Mouse (Mus musculus): ENCODE data around the gene Smurf1. TPM values are rescaled to one million over a fixed set of nuclear protein-coding genes. Genes with fewer than 3 reads are reported as not detected.

Smurf1 gene
- polyA plus RNA-seq, 1 experiment from 2014 or later = 10.7 TPM

DNA sequence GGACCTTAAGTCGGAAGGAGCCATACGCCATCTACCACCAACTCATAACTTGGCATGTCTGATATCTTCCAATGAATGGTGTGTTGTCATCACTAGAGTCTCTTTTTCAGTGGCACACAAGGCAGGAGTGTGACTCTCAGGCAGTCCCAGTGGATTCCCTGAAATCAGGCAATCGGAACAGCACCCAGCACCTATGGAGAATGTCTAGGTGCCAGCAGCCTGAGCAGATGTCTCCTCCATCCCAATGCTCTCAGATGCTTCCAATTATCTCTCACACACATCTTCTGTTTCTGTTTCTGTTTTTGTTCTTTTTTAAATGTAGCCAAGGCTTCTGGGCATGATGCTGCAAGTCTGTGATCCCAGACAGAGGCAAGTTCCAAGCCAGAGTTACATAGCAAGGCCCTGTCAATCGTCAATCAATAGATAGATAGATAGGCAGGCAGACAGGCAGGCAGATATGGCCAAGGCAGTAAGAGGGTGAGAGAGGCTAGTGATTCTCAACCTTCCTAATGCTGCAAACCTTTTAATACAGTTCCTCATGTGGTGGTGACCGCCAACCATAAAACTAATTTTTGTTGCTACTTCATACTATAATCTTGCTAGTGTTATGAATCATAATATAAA is 15.1 kb downstream of the Smurf1 start:
- H3K9me3 ChIP-seq = no peaks in the 10 kb centered on the region
- no peak overlapping the region for H3K27ac ChIP-seq
- ATAC-seq = no peak
- no peaks in the 10 kb centered on the region for H3K27me3 ChIP-seq (replicated peaks)
- 89% methylated on average over 5 of the region's 5 CpGs for WGBS
- no peak overlapping the region for H3K4me3 ChIP-seq (replicated peaks)
- H3K4me2 ChIP-seq (replicated peaks) = no peak overlapping the region
- peaks cover 37% of the 10 kb centered on the region for H3K4me1 ChIP-seq (replicated peaks)
- no peaks in the 10 kb centered on the region for H3K36me3 ChIP-seq
- H3K9ac ChIP-seq = no peak overlapping the region

DNA sequence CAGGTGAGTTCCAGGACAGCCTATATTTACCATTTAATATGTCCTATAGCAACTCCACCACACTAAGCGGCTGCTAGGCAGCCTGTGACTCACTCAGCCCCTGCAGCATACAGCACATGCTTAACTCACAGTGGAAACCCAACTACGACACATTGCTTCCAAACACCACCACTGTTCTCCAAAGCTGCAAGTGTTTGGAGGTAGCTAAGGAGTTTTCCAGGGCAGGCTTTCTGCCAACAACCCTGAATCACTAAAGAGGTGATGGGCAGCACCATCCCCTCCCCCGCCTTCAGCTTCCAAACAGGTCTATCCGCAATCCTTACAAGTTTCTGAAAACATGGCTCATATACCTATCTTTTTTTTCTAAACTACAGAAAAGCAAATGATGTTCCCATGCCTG is 15.8 kb downstream of the Smurf1 start:
- 80% methylated on average over 4 of the region's 4 CpGs for WGBS
- no peak overlapping the region for H3K27ac ChIP-seq

DNA sequence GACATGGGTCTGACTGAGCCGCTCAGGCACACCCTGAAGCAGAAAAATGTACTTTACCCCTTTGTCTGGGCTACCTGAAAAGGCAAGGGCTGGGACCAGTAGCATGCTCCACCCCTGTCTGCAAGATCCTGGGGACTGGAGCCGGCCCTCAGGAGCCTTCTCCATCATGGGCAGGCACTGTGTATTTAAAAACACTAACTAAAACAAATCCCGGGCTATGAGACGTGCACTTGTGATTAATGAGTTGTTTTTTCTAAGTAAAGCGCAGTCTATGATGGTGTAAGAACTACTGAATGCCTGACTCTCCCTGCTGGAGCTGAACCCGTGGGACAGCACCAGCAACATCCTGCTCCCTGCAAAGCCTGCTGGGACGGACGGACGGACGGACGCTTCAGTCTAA is 17.2 kb downstream of the Smurf1 start:
- H3K4me3 ChIP-seq (replicated peaks) = no peak overlapping the region
- H3K36me3 ChIP-seq = no peaks in the 10 kb centered on the region
- H3K9ac ChIP-seq = no peak overlapping the region
- peaks cover 29% of the 10 kb centered on the region for H3K4me1 ChIP-seq (replicated peaks)
- H3K9me3 ChIP-seq = no peaks in the 10 kb centered on the region
- no peaks in the 10 kb centered on the region for H3K27me3 ChIP-seq (replicated peaks)
- H3K4me2 ChIP-seq (replicated peaks) = peak overlapping the region; percentile 29; the same call in 1 of the 2 replicates
- peak; percentile 87 for ATAC-seq
- H3K27ac ChIP-seq = 0 out of 2 replicates have a peak overlapping the region, but pooled peaks have one; percentile 7
- 19% methylated on average over 11 of the region's 11 CpGs for WGBS

More for the DNA sequence above, 15.8 kb downstream of the Smurf1 start:
- no peaks in the 10 kb centered on the region for H3K27me3 ChIP-seq (replicated peaks)
- no peaks in the 10 kb centered on the region for H3K9me3 ChIP-seq
- H3K9ac ChIP-seq = no peak overlapping the region
- ATAC-seq = no peak
- H3K4me3 ChIP-seq (replicated peaks) = no peak overlapping the region
- H3K4me2 ChIP-seq (replicated peaks) = no peak overlapping the region
- no peaks in the 10 kb centered on the region for H3K36me3 ChIP-seq
- peaks cover 37% of the 10 kb centered on the region for H3K4me1 ChIP-seq (replicated peaks)

DNA sequence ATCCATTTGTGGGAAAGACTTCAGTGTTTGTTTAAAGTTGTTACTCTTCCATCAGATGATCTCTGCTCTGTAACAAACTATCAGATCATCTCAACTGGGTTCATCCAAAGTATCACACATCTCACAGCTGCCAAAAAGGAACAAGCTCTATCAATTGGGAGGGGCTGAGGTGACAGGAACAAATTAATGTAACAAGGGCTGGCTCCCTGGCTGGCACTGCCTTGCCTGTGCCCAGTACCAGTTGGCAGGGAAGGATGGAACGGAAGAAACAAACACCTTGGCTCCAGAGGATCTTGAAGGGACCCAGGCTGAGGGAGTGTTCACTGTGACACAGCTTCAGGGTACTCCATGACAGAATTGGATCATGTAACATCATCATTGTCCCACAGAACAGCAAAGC is 17.6 kb downstream of the Smurf1 start:
- ATAC-seq = no peak

DNA sequence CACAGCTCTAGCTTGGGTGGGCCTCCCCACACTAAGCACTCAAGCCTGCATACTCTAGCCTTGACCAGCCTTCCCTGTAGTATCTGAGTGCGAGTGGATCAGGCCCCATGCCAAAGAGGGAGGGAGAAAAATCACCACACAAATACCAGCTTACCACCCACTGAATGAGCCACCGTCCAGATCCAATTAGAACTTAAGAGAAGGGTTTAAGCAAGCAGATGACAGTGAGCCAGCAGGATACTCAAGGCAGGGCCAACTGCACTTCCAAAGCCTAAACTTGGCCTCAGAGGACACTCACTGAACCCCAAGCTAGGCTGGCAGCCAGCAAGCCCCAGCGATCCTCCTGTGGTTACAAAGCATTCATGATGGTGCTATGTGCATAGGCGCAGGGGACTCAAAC is 19.6 kb downstream of the Smurf1 start:
- no peak overlapping the region for H3K9ac ChIP-seq
- no peaks in the 10 kb centered on the region for H3K27me3 ChIP-seq (replicated peaks)
- no peak for ATAC-seq
- H3K9me3 ChIP-seq = no peaks in the 10 kb centered on the region
- WGBS = 80% methylated on average over 4 of the region's 4 CpGs
- H3K36me3 ChIP-seq = no peaks in the 10 kb centered on the region
- H3K4me2 ChIP-seq (replicated peaks) = no peak overlapping the region
- H3K4me1 ChIP-seq (replicated peaks) = peaks cover 38% of the 10 kb centered on the region
- H3K27ac ChIP-seq = no peak overlapping the region
- H3K4me3 ChIP-seq (replicated peaks) = no peak overlapping the region

More for the DNA sequence above, 17.6 kb downstream of the Smurf1 start:
- H3K4me2 ChIP-seq (replicated peaks) = peak overlapping the region; percentile 29; the same call in 1 of the 2 replicates
- H3K4me3 ChIP-seq (replicated peaks) = no peak overlapping the region
- WGBS = 58% methylated on average over 1 of the region's 1 CpGs
- no peak overlapping the region for H3K27ac ChIP-seq
- no peak overlapping the region for H3K9ac ChIP-seq
- H3K9me3 ChIP-seq = no peaks in the 10 kb centered on the region
- no peaks in the 10 kb centered on the region for H3K36me3 ChIP-seq
- no peaks in the 10 kb centered on the region for H3K27me3 ChIP-seq (replicated peaks)
- peaks cover 31% of the 10 kb centered on the region for H3K4me1 ChIP-seq (replicated peaks)

DNA sequence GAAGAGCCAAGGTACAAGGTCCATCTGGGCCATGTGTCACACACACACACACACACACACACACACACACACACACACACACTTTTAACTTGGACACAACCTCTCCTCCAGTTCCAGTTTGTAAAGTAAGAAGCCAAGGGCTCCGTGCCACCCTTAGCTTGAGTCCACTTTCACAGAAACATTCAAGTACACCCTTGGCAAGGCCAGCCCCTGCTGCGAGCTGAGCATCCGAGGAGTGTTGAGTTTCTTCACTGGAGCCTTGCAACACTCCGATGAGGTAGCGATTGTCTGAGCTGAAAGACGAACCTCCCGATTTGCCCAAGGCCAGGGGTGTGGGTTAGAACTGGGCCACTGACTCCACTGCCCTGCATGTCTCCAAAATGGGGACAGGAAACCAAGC is 20.7 kb downstream of the Smurf1 start:
- ATAC-seq = no peak
- no peaks in the 10 kb centered on the region for H3K36me3 ChIP-seq
- H3K4me1 ChIP-seq (replicated peaks) = peaks cover 40% of the 10 kb centered on the region
- no peak overlapping the region for H3K4me2 ChIP-seq (replicated peaks)
- no peak overlapping the region for H3K4me3 ChIP-seq (replicated peaks)
- no peaks in the 10 kb centered on the region for H3K9me3 ChIP-seq
- H3K27me3 ChIP-seq (replicated peaks) = no peaks in the 10 kb centered on the region
- no peak overlapping the region for H3K27ac ChIP-seq
- WGBS = 88% methylated on average over 7 of the region's 7 CpGs
- no peak overlapping the region for H3K9ac ChIP-seq

DNA sequence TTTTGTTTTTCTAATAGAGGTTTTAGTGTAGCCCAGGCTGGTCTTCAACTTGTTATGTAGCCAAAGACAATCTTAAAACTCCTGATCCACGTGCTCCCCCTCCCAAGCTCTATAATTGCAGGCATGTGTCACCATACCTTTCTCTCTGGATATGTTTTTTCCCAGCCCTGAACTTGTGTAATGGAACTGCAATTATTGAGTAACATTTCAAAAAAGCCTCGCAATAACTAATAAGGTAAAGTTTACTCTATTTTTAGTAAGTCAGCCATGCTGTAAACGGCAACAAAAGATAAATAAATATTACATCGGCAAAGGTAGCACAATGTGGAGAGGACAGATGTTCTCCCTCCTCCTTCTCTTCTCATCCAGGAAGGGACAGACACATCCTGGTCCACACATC is 21.3 kb downstream of the Smurf1 start:
- WGBS = 65% methylated on average over 4 of the region's 4 CpGs
- H3K36me3 ChIP-seq = no peaks in the 10 kb centered on the region
- H3K4me2 ChIP-seq (replicated peaks) = no peak overlapping the region
- H3K27ac ChIP-seq = no peak overlapping the region
- no peak overlapping the region for H3K9ac ChIP-seq
- H3K4me3 ChIP-seq (replicated peaks) = no peak overlapping the region
- H3K27me3 ChIP-seq (replicated peaks) = no peaks in the 10 kb centered on the region
- no peaks in the 10 kb centered on the region for H3K9me3 ChIP-seq
- peaks cover 35% of the 10 kb centered on the region for H3K4me1 ChIP-seq (replicated peaks)
- no peak for ATAC-seq

DNA sequence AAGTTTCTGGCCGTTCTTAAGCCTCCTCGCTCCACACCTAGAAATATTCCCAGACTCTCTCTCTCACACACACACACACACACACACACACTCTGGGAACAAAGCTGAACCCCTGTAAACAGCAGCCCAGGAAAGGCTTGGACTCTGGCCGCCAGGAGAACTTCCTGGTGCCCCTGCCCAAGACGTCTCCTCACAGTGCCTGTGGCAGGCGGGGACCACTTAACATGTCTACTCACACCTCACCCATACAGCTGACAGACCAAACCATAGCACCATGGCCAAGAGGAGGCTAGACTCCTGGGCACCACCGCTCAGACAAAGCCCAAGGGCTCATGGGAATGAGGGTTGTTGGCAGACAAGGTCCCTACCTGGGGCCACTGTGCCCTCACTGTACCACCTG is 22.3 kb downstream of the Smurf1 start:
- ATAC-seq = peak; percentile 57
- no peaks in the 10 kb centered on the region for H3K27me3 ChIP-seq (replicated peaks)
- WGBS = 70% methylated on average over 6 of the region's 6 CpGs
- no peak overlapping the region for H3K4me2 ChIP-seq (replicated peaks)
- H3K4me1 ChIP-seq (replicated peaks) = peaks cover 26% of the 10 kb centered on the region
- H3K36me3 ChIP-seq = no peaks in the 10 kb centered on the region
- no peak overlapping the region for H3K4me3 ChIP-seq (replicated peaks)
- H3K9me3 ChIP-seq = no peaks in the 10 kb centered on the region
- H3K27ac ChIP-seq = no peak overlapping the region
- no peak overlapping the region for H3K9ac ChIP-seq

DNA sequence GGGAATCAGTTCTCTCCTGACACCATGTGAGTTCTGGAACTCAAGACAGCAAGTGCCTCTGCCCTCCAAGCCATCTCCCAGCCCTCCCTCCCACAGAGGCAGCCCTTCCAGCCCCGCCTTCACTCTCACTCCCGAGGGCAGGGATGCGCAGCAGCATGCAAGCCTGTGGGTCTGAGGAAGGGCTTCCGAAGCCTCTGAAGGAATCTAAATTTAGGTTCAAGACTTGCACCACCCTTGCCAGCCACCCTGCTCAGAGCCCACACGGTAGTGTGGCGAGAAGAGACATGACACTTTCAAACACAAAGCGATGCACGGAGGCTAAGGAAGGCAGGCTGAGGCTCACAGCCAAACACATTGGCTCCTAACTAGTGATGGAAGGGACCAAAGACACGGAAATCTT is 23.2 kb downstream of the Smurf1 start:
- no peak overlapping the region for H3K4me2 ChIP-seq (replicated peaks)
- 73% methylated on average over 9 of the region's 9 CpGs for WGBS

DNA sequence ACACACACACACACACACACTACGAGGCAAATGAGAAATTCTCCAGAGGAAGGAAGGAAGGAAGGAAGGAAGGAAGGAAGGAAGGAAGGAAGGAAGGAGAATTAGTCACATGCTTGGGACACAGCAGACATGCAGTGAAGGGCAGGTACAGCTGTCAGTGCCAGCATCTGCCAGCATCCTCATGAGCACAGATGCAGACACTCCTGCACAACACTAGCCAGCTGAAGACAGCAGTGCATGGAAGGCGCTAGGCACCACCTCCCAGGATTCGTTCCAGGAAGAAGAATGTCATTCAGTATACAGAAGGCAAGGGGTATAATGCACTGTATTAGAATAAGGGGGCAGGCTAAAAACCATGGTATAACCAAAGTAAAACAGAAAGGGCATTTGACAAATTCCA is 24.7 kb downstream of the Smurf1 start:
- Histone ChIP-seq H3K9me3 (no peaks in the 10 kb centered on the region), H3K27me3 (replicated peaks) (no peaks in the 10 kb centered on the region), H3K4me1 (replicated peaks) (peaks cover 15% of the 10 kb centered on the region; the same call in 1 of the 2 replicates), H3K9ac (no peak overlapping the region), H3K4me3 (replicated peaks) (no peak overlapping the region), H3K4me2 (replicated peaks) (no peak overlapping the region), H3K36me3 (no peaks in the 10 kb centered on the region), H3K27ac (no peak overlapping the region)
- 47% methylated on average over 3 of the region's 3 CpGs for WGBS
- no peak for ATAC-seq

More for the DNA sequence above, 23.2 kb downstream of the Smurf1 start:
- Histone ChIP-seq H3K4me1 (replicated peaks) (peaks cover 21% of the 10 kb centered on the region; the same call in 1 of the 2 replicates), H3K4me3 (replicated peaks) (no peak overlapping the region), H3K9me3 (no peaks in the 10 kb centered on the region), H3K36me3 (no peaks in the 10 kb centered on the region), H3K27me3 (replicated peaks) (no peaks in the 10 kb centered on the region), H3K27ac (no peak overlapping the region), H3K9ac (no peak overlapping the region)
- no peak for ATAC-seq

DNA sequence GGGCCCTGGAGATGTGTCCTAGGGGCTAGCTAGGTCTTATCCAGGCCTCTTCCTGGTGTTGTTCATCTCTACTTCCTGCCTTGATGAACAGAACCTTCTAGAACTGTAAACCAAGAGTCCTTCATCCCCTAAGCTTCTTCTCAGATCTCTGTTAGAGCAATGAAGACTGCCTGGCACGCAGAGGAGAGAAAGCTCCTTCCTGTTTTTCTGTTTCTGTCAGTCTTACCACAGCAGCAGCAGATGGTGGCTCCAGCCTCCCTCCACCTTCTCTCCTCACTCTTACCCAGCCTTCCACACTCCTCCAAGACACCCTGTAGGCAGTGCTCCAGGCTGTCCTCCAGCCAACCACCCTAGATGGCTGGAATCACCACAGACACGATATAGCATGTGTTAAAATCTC is 28.3 kb downstream of the Smurf1 start:
- 80% methylated on average over 2 of the region's 2 CpGs for WGBS
- H3K27ac ChIP-seq = no peak overlapping the region
- no peak for ATAC-seq

DNA sequence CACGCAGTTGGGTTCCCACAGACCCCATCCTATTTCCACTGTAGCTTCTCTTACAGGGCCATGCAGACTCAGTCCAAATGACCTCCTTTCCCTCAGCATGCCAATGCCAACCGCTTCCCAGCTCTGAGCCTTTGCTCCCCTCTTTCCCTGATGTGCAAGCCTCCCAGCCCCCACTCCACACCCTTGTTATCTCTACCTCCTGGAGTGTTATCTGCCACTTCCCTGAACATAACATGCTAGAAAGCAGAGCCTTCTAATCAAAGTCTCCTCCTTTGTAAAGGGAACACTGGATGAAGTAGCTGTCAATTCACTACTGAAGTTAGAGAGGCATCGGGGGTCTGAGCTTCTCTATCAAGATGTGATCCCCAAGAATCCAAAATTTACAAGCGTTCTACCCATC is 32.2 kb downstream of the Smurf1 start:
- WGBS = 56% methylated on average over 4 of the region's 4 CpGs
- Histone ChIP-seq H3K36me3 (no peaks in the 10 kb centered on the region), H3K27ac (no peak overlapping the region), H3K9me3 (no peaks in the 10 kb centered on the region), H3K4me1 (replicated peaks) (peaks cover 22% of the 10 kb centered on the region), H3K9ac (no peak overlapping the region), H3K27me3 (replicated peaks) (no peaks in the 10 kb centered on the region), H3K4me3 (replicated peaks) (no peak overlapping the region), H3K4me2 (replicated peaks) (no peak overlapping the region)
- peak; percentile 44; the same call in 1 of the 2 replicates for ATAC-seq

More for the DNA sequence above, 28.3 kb downstream of the Smurf1 start:
- H3K4me1 ChIP-seq (replicated peaks) = peaks cover 21% of the 10 kb centered on the region
- H3K27me3 ChIP-seq (replicated peaks) = no peaks in the 10 kb centered on the region
- no peaks in the 10 kb centered on the region for H3K36me3 ChIP-seq
- no peak overlapping the region for H3K4me3 ChIP-seq (replicated peaks)
- no peak overlapping the region for H3K4me2 ChIP-seq (replicated peaks)
- no peaks in the 10 kb centered on the region for H3K9me3 ChIP-seq
- no peak overlapping the region for H3K9ac ChIP-seq

DNA sequence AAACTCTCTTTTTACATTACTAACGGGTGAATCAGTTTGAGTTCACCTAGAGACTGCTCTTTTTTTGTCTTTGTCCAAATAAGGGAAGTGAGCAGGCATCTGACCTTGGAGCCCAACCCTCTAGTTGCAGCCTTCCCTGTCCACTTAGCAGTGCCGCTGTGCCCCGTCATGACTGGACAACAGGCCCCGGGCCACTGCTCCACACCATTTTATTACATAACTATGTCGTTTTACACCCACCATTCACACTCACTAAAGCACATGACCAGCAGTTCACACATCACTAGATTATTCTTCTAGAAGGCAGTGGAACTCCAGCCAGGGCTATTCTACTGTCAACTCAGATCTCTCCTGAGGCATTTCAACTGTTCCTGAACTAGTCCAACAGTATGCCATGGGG is 33.8 kb downstream of the Smurf1 start:
- no peak overlapping the region for H3K4me3 ChIP-seq (replicated peaks)
- H3K27me3 ChIP-seq (replicated peaks) = no peaks in the 10 kb centered on the region
- no peak overlapping the region for H3K27ac ChIP-seq
- peaks cover 22% of the 10 kb centered on the region for H3K4me1 ChIP-seq (replicated peaks)
- H3K36me3 ChIP-seq = no peaks in the 10 kb centered on the region
- H3K4me2 ChIP-seq (replicated peaks) = no peak overlapping the region
- no peak for ATAC-seq
- no peak overlapping the region for H3K9ac ChIP-seq
- no peaks in the 10 kb centered on the region for H3K9me3 ChIP-seq
- 74% methylated on average over 5 of the region's 5 CpGs for WGBS
